Mouse (Mus musculus) gastrocnemius, postnatal 25 days (tissue): ENCODE measurements around the gene Mrpl12. TPM values are rescaled to one million over a fixed set of nuclear protein-coding genes. Genes with fewer than 3 reads are reported as not detected.

ENCODE experiments used
- DNase-seq: peaks from one replicate; pipeline ENCODE4 v3.0.0; 2022
- long read RNA-seq, 2 experiments: library from polyadenylated mRNA; stranded (forward); transcript quantifications; one replicate each; pipeline ENCODE4 v2.0.0; 2021
- total RNA-seq, 2 experiments: library from RNA; stranded (reverse); gene quantifications; 1 replicate in 1 of 2; 2 replicates in 1 of 2; pipeline ENCODE4 v1.2.3; 2021

Gene Mrpl12
- total RNA-seq: 100 to 1,000 TPM; 156 to 166 TPM
- long read RNA-seq, experiment 1, transcript Mrpl12-201 (5 exons, 1,316 nt): major isoform, 334 of 373 reads
- long read RNA-seq, experiment 1, partial matches to known transcripts: 3 of 373 reads
- long read RNA-seq, experiment 1, other reads (novel, unspliced or antisense): 33 of 373 reads
- long read RNA-seq, experiment 2, transcript Mrpl12-201 (5 exons, 1,316 nt): major isoform, 231 of 251 reads
- long read RNA-seq, experiment 2, partial matches to known transcripts: 6 of 251 reads
- long read RNA-seq, experiment 2, other reads (novel, unspliced or antisense): 14 of 251 reads

DNA sequence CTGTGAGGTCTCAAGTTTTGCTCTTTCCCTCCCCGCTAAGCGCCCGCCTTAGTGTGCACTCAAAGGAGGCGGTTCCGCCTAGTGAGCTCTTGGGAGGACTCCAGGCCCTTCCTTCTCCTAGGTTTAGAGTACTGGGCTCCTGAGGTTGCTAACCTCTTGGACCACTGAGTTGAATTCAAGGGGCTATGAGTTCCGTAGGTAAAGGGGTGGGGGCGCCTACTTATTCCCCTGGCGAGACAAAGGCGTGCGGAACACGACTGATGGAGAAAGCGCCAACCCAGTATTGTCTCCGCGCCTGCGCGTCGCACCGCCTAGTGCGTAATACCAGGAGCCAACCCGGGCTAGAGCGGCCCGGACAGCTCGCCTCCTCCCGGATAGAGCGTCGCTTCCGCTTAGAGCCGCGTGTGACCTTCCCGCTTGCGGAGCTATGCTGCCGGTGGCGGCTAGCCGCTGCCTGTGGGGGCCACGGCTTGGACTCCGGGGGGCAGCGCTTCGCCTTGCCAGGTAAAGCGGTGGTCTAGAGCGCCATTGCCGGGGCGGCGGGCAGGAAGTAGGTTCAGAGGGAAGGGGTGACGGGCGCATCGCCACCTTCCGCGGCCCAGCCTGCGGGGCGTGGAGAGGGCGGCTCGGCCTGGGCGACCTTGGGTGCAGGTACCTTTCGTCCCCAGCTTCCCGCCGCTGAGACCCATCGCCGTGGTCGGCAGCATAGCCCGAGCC lies at the start of gene Mrpl12:
Mrpl12 (plus strand) TSS at position 349 of the 717 bp plus-strand sequence.
- peak; percentile 85 for DNase-seq

DNA sequence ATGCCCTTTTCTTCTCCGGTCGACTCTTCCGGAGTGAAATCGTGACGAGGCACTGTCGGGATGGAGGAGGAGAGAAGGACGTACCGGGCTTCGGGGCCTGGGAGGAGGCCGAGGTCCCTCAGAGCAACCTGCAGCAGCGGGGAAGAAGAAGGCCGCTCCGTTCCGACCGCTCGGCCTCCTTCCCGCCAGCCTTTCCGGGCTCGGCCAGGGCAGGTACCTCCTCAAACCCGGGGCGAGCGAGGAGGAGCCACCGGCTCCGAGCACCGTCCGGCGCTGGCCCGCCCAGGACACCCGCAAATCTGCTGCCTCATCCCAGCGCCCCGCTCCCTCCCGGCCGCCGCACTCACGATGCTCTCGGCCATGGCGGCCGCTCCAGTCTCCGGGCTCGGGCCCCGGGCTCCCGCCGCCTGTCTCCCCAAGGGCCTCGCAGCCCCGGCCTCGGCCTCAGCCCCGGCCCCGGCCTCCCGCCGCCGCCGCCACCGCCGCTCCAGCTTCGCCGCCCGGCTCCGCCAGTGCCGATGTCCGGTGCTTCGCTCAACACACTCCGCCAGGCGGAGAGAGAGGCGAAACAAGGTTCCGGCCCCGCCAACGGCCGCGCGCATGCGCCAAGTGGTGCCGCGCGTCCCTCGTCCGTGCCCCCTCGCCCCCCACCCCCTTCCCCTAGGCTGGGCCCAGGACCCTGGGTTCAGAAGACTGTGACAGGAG lies 47.1 kb upstream of the Mrpl12 start, which contains the start of gene Nploc4:
Nploc4 (minus strand) TSS at position 557 of the 705 bp plus-strand sequence.
- peak; percentile 86 for DNase-seq

DNA sequence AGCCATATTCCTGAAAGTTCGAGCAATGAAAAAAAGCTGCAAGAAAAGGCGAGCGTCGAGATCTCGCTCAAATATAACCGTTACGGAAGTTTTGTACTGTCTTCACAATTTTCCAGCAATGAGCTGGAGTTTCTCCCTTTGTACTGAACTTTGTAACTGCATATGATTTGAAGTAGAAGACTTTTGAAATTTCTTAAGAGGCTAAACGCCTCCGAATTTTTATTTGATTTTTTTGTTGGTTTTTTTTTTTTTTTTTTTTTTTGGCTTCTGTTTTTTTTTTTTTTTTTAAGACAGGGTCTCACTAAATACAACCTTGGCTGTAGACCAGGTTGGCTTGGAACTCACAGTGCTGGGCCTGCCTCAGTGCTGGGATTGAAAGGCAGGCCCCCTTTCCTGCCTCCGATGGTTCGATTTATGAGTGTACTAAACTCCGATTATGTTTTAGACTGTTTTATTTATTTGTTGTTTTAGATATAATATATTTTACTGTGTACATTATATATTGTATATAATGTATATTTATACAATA lies 46.5 kb upstream of the Mrpl12 start:
- DNase-seq: no peak

DNA sequence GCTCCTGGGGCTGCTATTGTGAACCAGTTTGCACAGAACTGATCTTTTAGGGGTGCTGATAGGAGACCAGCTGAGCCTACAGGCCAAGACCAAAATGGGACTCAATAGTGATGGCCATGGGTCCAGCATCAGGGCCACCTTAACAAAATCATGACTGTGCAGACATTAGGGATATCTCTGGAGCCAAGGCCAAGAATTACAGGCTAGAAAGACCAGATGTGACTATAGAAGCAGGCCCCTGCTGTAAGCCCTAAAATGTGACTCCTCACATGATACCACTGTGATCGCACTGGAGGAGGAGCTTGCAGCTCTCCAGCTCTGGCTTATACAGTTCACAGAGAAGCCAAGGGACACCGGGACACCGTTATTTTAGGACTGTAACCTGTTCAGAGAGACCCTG lies 42.1 kb upstream of the Mrpl12 start, which contains the start of gene Tspan10:
Tspan10 (plus strand) TSS at position 301 of the 400 bp plus-strand sequence.
- DNase-seq: no peak

DNA sequence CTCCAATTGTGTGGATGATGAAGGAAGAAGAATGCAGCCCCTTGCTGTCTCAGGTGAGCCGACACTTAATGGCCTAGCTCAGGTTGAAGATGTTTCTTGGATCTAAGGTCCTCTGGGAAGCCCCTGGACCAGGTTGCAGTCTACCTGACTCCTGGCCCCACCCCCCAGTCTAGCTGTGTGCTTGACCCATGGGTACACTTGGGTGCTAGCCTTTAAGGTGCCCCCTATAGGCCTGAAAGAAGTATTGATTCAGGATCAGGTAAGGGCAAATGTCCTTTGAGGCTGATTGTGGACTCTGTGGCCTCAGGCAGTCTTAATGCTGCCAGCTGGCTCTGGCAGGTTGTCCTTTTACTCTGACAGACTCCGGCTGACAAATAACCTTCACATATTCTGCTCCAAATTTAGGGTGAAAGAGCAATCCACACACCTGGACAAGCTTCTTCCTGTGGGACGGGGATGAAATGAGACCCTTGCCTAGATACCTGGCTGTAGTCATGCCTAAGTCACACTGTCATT lies 41.6 kb upstream of the Mrpl12 start:
- DNase-seq: no peak

DNA sequence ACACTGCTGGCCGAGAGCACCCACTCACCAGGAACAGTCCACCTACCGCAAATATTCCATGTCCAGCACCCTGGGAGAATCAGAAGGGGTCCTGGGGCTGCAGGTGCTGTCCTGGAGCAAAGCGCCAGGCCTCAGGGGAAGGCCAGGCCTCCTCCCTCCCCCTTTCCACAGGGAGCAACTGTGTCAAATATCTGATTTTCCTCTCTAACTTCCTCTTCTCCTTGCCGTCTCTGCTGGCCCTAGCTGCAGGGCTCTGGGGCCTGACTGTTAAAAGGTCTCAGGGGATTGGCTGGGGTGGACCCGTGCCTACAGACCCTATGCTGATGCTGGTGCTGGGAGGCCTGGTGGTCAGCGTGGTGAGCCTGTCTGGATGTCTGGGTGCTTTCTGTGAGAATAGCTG lies 40.3 kb upstream of the Mrpl12 start:
- no peak for DNase-seq

DNA sequence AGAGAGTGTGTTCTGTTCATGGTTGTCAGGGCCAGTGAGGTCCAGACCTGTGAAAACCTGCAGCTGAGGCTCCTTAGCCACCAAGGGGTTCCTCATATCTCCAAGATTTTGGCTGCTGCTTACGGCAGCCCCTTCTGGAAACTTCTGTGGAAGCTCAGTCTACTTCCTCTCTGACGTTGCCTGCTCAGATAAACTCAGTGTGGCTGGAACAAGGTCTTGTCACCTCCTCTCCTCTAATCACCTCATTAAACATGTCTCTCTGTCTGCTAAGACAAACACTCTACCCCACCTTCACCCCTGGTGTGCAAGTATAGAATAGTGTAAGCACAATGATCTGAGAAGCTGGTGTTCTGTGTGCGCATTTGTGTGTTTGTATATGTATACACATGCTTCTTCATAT lies 38.9 kb upstream of the Mrpl12 start:
- DNase-seq: no peak

DNA sequence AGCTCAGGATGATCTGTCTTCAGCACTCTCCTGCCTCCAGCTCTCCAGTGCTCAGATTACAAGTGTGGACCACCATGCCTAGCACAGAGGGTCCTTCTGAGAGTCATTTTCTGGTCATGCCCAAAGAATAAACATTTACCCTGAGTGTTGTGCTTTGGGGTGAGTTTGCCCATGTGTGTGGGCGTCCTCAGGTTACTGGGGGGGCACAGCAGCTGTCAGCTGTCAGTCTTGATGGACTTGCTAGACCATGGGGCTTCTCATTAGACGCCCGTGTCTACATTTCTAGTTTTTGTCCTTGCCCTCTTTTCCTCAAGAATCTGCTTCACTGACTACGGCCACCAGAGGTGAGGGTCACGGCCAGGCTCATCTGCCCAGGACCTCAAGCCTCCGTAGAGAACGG lies 37.2 kb upstream of the Mrpl12 start:
- no peak for DNase-seq

DNA sequence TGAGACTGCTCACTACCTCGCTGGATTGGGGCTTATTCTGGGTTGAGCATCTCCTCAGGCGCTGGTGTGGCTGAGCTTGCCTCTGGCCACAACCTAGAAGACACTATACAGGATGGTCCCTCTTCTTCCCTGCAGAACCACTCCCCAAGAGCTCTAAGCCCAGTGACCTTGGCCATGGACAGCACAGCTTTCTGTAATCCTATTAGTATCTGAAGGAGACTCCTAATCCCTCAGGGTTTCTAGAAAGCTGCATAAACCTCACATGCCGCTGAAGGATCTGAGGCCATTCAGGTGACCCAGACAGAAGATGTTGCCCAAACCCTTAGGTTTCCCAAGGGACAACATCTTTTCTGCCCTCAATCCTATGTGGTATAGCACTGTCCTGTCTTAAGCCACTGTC lies 32.2 kb upstream of the Mrpl12 start:
- no peak for DNase-seq

DNA sequence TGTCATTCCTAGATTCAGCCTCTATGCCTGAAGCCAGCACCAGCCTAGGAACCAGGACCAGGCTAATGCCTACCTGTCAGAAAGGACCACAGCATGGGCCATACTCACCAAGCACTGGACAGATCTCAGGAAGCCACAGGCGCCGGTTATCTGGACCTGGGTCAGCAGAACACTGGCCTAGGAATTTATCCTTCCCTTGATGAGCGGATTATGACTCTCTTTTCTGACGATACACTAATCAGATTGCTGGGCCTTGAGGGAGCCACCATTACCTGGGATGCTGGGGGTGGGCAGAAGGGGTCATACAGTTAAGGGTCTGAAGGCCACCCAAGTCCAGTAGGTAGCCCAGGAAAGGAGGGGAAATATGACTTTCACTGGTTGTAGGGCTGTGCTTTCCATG lies 31.1 kb upstream of the Mrpl12 start, which contains the start of gene Pde6g:
Pde6g (minus strand) TSS at position 195 of the 400 bp plus-strand sequence.
- DNase-seq: no peak

DNA sequence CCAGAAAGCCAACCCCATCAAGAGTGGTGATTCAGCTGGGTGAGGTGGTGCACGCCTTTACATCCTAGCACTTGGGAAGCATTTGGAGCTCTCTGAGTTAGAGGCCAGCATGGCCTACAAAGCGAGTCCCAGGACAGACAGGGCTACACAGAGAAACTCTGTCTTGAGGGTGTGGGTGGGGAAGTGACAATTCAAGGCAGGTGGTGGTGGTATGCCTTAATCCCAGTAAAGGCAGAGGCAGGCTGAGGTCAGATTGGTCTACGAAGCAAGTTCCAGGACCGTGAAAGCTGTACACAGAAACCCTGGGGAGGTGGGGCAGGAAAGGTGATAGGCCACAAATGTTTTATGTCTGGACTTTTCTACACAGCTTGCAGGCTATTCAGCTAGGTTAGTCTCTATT lies 29.4 kb upstream of the Mrpl12 start:
- DNase-seq: no peak

DNA sequence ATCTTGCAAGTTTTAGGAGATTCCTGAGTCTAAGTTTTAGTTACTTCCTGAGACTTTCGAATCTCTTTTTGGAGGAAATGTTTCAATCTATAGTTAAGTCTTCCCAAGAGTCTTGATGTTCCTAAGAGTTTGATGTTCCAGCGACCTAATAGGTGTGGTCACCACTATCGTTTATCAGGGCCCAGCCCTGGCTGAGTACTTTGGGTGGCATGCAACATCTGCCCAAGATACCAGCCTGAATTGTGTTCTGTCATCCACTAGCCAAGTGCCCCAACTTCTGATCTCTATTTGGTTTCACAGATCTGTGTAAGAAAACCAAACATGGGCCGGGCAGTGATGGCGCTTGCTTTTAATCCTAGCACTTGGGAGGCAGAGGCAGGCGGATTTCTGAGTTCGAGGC lies 29.0 kb upstream of the Mrpl12 start:
- no peak for DNase-seq

DNA sequence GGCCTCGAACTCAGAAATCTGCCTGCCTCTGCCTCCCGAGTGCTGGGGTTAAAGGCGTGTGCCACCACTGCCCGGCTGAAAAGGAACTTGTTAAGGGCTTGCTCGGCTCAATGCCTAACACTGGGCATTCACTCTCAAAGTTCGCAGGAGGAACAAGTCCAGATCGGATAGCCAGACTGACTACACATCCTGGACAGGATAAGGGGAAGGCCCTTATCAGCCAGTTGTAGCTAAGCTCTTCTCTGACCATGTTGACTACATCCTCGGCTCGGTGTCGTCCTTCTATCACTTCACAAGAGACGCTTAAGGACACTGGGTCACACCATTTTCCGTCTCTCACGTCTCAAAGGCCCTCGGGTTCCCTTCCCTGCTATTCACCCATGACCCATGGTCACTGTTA lies 27.0 kb upstream of the Mrpl12 start:
- DNase-seq: no peak

DNA sequence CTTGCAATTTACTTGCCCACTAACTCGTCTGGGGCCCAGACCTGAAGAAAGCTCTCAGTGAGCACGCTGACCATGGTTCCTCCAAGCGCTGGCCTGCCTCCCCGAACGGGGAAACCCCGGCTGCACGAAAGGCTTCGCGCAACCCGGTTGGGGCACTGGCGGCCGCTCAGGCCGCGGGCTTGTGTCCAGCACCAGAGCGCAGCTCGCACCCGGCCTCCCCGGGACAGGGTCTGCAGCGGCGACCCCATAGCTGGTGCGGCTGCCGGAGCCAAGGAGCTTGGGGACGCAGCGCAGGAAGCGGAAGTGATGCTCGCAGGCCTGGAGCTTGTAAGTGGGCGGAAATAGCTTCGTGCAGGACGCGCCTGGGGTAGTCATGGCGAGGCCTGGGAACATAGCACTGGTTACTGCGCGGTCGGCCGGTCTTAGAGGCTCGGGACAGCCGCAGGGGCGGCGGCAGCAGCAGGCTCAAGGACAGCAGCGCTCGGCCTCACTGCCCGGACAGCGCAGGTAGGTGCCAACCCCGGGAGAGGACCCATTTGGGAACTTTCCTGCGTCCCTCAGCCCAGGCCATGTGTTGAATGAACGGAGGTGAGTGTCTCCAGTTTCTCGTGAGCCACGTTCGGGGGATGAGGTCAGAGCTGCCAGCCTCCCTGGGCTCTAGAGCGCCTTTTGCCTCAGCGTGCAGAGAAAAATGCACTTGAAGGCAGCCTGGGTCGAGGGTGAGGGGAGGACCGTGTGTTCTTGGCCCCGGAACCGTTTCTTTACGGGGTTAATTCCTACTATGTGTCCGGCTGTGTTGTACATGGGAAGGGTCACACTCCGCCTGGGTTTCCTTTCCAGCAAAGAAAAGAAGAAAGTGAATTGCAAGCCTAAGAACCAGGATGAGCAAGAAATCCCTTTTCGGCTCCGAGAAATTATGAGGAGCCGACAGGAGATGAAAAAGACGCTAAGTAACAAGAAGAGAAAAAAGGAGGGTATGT lies 26.4 kb upstream of the Mrpl12 start, which contains the start of the genes Oxld1 and Ccdc137:
Oxld1 (minus strand) TSS at position 297 of the 980 bp plus-strand sequence.
Ccdc137 (plus strand) TSS at position 344 of the 980 bp plus-strand sequence.
- DNase-seq: peak; percentile 75

DNA sequence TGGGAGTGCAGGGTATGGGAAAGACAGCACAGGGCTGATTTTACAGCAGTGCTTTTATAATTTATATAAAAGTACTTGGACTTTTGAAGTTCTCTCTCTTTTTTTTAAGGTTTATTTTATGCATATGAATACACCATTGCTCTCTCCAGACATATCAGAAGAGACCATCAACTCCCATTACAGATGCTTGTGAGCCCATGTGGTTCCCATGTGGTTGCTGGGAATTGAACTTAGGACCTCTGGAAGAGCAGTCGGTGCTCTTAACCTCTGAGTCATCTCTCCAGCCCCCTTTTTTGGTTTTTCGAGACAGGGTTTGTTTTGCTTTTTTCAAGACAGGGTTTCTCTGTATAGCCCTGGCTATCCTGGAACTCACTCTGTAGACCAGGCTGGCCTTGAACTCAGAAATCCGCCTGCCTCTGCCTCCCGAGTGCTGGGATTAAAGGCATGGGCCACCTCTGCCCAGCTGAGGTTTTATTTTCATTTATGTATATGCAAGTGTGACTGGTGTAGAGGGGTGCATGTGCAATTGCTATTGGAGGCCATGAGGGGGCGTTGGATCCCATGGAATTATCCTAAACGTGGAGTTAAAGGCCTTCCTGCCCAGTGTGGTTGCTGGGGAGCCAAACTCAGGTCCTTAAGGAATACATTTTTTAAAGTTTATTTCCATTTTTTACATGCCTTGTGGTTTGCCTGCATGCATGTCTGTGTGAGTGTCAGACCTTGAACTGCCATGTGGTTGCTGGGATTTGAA lies 25.4 kb upstream of the Mrpl12 start:
- DNase-seq: no peak

DNA sequence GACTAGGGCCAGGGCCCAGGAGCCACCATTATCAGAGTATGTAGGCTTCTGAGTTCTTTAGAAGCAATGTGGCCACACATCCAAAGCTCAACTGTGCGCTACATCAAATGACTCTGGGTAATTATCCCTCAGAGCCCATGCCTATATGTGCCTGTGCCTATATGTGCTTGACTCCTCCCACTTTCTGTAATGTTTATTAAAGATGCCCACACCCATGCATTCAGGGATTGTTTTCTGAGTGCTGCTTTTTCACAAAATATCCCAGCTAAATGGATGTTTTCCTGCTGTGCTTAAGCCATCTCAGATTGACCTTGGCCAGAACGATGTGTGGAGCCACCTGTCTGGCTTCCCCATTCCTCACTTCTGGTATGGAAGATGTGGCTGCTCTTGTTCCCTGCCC lies 20.9 kb upstream of the Mrpl12 start:
- DNase-seq: no peak

DNA sequence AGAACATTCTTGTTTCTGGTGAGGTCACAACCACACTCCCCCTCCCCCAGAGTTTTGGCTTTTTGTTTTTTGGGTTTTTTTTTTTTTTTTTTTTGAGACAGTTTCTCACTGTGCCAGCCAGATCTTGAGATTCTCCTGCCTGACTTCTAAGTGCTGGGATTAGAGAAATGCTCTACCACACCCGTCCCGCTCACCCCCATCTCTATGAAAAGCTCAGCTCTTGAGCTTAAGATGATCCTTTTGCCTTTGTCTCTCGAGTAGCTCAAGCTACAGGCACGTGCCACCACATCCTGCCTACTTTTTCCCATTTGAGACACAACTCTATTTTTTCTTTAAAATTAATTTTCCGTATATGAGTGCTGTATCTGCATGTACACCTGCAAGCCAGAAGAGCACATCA lies 20.0 kb upstream of the Mrpl12 start:
- no peak for DNase-seq

DNA sequence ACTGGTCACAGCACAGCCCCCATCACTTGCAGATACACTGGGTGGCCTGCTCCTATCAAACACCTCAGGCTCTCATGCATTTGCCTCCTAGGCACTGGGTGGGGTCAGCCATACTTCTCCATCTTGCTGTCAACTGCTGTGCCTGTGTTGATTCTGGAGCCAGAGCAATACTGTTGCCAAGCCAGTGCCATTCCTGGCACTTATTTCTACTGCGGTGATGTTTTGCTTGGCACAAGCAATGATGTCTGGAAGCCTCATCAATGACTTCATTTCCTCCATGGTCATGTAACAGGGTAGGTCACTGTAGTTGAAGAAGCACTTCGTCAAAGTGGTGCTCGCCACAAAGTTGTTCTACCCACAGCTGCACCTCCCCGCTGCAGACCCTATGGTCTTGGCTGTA lies 18.9 kb upstream of the Mrpl12 start:
- no peak for DNase-seq

DNA sequence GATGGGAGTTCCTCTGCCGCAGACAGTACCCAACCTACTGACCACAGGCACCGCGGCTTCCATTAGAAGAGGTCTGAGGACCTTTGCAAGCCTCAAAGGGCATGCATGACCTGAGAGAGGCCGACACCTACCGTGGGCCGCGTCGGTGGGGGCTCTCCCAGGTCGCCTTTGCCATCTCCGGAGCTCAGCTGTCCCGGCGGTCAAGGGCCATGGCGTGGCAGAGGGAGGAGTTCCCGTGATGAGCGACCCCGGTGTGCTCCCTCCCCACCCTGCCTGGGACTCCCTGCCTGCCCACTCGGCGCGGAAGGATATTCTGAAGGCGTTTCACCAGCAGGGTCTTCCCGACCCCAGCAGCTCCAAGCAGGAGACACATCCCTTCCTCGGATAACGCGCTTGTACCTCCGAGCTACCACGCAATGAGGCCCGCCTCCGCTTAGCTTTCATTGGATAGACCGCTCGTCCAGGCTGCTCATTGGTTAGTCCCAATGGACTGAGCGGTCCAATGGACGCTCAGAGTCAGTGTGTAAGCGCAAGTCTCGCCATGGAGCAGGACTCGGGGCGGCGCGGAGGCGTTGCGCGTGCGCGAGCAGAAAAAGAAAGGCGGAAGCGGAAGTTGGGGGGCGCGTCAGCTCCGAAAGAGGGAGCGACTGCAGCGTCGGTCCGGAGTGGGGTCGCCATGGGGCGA lies 17.2 kb upstream of the Mrpl12 start, which contains the start of gene Arl16:
Arl16 (minus strand) TSS at position 557 of the 685 bp plus-strand sequence.
- peak; percentile 92 for DNase-seq

DNA sequence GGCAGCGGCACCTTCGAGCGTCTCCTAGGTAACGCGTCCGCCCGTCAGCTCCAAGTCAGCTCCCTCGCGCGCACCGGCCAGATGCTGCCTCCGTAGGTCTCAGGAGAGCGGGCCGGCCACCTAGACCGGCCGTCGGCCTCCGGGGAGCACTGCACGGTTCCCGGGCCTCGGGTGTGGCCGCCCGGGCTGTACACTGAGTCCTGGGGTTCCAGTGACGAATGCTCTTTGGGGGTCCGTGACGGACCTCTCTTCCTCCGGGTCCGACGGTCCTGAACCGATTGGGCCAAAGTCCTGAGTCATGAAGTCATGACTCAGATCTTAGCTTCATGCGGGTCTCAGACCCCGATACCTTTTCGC lies 16.7 kb upstream of the Mrpl12 start:
- DNase-seq: no peak
